Mouse (Mus musculus) cerebellum, adult 18-20 months (tissue): ENCODE measurements at regions not wholly inside any gene's neighbourhood (a gene's known extent, or its start where the extent isn't known, plus 50 kb on each side); places are given as distances from the start of the nearest gene placed in this dataset.

Experiments used
- DNase-seq, 2 experiments: peaks; one replicate each; pipeline ENCODE4 v3.0.0; 2021

DNA sequence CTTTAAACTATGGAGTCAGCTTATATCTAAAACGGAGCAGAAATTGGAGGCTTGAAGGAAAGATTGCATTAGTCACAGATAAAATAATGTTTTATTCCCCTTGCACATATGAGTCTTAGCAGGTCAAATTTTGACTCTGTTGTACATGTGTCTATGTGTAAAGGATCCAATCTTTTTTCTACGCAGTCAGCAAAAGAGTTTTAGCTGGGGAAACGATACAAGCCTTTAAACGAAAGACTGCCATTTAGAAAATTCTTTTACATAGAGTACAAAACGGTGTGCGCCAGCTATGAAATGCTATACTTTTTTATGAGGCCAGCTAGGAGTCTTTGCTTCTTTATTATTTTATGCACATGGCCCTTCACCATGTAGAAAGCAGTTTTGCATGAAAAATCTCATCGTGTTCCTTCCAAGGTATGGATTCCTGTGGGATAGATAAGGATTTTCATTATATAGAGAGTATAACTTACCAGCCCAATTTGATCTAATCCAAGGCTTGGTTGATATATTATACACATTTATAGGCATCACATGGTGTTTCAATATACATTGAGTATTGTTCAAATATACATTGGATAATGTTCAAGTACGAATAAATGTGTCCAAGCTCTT, 116.0 kb upstream of the Thumpd2 start:
- no peak for DNase-seq

- no peak for DNase-seq
Observed at GRCm38 (mm10) chr17:81176306-81176705, 111.4 kb upstream of the Thumpd2 start.

GRCm38 (mm10) chr17:81175877-81176276, 111.0 kb upstream of the Thumpd2 start:
- no peak for DNase-seq

- DNase-seq = no peak
Observed at GRCm38 (mm10) chr17:81172943-81173342, 108.1 kb upstream of the Thumpd2 start.

DNA sequence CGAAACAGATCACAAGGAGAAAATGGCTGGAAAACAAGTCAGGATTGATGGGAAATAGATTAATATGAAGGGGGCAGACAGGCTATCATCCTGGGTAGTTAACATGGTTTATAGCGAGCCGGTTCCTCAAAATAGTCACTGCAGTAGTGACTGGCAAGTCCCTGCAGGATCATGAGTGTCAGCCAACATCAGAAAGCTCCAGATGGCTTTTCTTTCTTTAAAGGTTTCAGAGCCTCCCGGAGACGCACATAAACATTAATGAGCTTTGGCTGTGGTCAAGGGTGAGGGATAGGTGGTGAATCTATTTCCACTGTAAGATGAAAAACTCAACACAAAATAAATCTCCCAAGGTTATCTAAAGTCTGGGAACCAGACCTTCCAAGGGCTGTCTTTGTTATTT, 104.2 kb upstream of the Thumpd2 start:
- DNase-seq = peak in 1 of 2 experiments; percentile 9

DNA sequence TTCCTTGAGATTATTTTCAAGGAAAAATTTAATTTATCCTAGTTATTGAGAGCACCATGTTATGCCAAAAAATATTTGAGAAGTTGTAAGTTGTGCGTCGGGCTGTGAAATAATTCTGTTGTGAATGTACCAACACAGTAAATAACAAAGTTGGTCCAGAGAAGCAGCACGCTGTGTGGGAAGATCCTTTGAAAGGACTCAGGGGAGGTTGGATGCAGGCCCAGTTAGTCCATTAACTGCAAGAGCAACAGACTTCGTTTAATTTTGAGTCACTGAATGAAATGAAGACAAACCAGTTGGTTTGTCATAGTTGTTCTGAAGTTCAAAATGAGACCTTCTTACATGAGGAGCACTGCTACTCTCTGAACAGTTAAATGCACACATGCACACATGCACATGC, 85.8 kb upstream of the Thumpd2 start:
- DNase-seq = peak in 1 of 2 experiments; percentile 4

DNA sequence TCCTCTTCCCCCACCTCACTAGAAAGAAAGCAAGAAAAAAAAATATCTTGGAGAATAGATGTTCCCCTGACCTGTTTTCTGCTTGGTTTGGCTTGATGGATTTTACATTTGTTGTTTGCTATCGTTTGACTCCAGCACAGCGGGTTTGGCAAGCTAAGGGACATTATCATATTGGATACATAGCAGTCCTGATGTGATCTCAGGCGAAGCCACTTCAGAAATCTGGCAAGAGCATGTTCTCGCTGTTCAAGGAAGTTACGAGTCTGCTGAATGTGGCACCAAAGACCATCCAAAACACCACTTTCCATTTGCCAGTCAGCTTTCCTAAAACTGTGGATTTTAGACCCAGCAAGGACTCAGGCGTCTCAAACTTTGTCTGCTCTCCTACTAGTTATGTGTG, 69.8 kb upstream of the Thumpd2 start:
- DNase-seq = no peak

DNA sequence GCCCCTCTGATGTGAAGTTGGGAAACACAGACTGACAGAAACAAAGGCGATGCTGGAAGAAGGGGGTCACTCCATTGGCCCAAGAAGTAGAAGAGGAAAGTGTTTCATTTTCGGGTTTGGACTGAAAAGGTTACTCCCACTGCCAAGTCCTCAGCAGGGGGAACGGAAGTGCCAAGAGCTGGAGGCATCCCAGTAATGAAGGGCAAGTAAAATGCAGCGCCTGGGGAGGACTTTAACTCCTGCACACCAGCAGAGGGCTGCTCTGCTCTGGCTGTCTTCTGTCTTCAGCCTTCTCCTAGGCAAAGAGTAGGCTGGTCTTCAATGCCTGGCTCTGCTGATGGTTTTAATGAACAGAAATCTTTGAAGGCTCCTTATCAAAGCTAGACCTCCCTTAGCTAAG, 68.3 kb upstream of the Thumpd2 start:
- peak; percentile 58 to 63 for DNase-seq
